Mouse (Mus musculus): ENCODE data around the gene Pigt.

DNA sequence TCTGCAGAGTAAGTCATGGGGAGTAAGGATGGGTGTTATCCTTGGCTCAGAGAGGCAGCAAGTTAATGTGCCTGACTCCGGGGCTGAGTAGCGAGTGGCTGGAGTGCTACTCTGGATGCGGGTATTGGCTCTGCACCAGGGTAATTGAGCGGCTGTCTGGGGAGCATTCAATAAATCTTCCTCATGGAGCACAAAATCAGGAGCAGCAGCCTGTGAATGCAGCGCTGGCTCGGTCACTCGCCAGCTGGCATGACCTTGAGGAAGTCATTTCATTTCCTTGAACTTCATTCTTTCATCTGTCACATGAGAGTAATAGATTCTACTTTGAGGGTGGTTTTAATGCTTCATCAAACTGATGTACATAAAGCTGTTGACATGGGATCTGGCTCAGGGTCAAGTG lies 3.2 kb downstream of the Pigt start:
- TF ChIP-seq GATA1 (IDR thresholded peaks at IDR 0.05; ENCODE audit: borderline replicate concordance, low read length) = no peak
- no peak for TF ChIP-seq FLI1 (IDR thresholded peaks at IDR 0.05; ENCODE audit: low read length)

Data from megakaryocyte, embryonic 14.5 days (primary cell).